Mouse (Mus musculus) liver, embryonic 11.5 days (tissue): Measurements from ENCODE around the gene Zfp28. TPM values are rescaled to one million over a fixed set of nuclear protein-coding genes. Genes with fewer than 3 reads are reported as not detected.
A peak's percentile ranks its signal among the peaks of the same experiment; 100 is the strongest.

Experiments
- ATAC-seq: fragments of 200-750 bp; cut with Nextera tagmentation; replicated peaks from 2 replicates; pipeline ENCODE4 v1.8.0; 2017; ENCODE audit warnings: moderate number of reproducible peaks, mild to moderate bottlenecking, moderate TSS enrichment, moderate library complexity; ENCODE audit not compliant: low FRiP score
- DNase-seq: peaks from one replicate; pipeline ENCODE4 v3.0.0-alpha.2; 2017; ENCODE audit warnings: low spot score
- H3K27ac ChIP-seq: fragments of 300-500 bp; sonication (generic); 2 replicates; pipeline ENCODE4 v1.5.1; 2014; ENCODE audit warnings: mild to moderate bottlenecking, low read depth, low read length, control low read depth
- H3K27me3 ChIP-seq: fragments of 300-500 bp; sonication (generic); replicated peaks from 2 replicates; pipeline ENCODE4 v1.6.1; 2014; ENCODE audit warnings: low read length, mixed read lengths; ENCODE audit not compliant: control insufficient read depth, insufficient read depth
- H3K36me3 ChIP-seq: fragments of 300-500 bp; sonication (generic); 2 replicates; pipeline ENCODE4 v1.6.1; 2014; ENCODE audit warnings: mild to moderate bottlenecking, low read length, moderate library complexity, mixed read lengths; ENCODE audit not compliant: control insufficient read depth, insufficient read depth
- H3K4me1 ChIP-seq: fragments of 300-500 bp; sonication (generic); replicated peaks from 2 replicates; pipeline ENCODE4 v1.6.1; 2014; ENCODE audit warnings: low read length, mixed read lengths; ENCODE audit not compliant: control insufficient read depth, insufficient read depth
- H3K4me2 ChIP-seq: fragments of 300-500 bp; sonication (generic); 2 replicates; pipeline ENCODE4 v1.6.1; 2014; ENCODE audit warnings: mild to moderate bottlenecking, control low read depth, moderate library complexity
- H3K4me3 ChIP-seq: fragments of 300-500 bp; sonication (generic); 2 replicates; pipeline ENCODE4 v1.5.1; 2014; ENCODE audit warnings: low read depth, low read length, control low read depth
- H3K9ac ChIP-seq: fragments of 300-500 bp; sonication (generic); 2 replicates; pipeline ENCODE4 v1.6.1; 2014; ENCODE audit warnings: low read depth, low read length, control low read depth
- H3K9me3 ChIP-seq: fragments of 300-500 bp; sonication (generic); 2 replicates; pipeline ENCODE4 v1.6.1; 2016; ENCODE audit warnings: low read length, inconsistent platforms, mixed read lengths; ENCODE audit not compliant: control insufficient read depth
- WGBS: fragments of 180-500 bp; shearing (Covaris S2); extraction: QIAGEN DNeasy Blood & Tissue Kit; methylation state at CpG from one replicate; pipeline ENCODE4 v1.1.7; 2014; 5-methylcytosine and 5-hydroxymethylcytosine counted together
- polyA plus RNA-seq: library from polyadenylated mRNA; unstranded; fragments of >200 nt; fragmentation: Nextera tagmentation; extraction: Ambion mirVana; gene quantifications from 2 replicates; pipeline ENCODE4 v1.2.1, GENCODE M21; 2014

Gene Zfp28
- polyA plus RNA-seq, 1 experiment from 2014 or later = 4.7 TPM

GRCm38 (mm10) chr7:6384011-6384410 lies 916 bp downstream of the Zfp28 start:
- Histone ChIP-seq H3K4me1 (0 out of 2 replicates have a peak, but pooled peaks cover 4% of the 10 kb centered on the region), H3K9me3 (no peaks in the 10 kb centered on the region), H3K27me3 (no peaks in the 10 kb centered on the region), H3K9ac (0 out of 2 replicates have a peak overlapping the region, but pooled peaks have one; percentile 39), H3K36me3 (no peaks in the 10 kb centered on the region), H3K27ac (no peak overlapping the region), H3K4me3 (peak overlapping the region; percentile 66; the same call in 1 of the 2 replicates), H3K4me2 (peak overlapping the region; percentile 77)
- WGBS = 37% methylated on average over 8 of the region's 8 CpGs
- ATAC-seq (no peak), DNase-seq (no peak)

GRCm38 (mm10) chr7:6386995-6387394 lies 3.9 kb downstream of the Zfp28 start:
- Histone ChIP-seq H3K4me1 (0 out of 2 replicates have a peak, but pooled peaks cover 4% of the 10 kb centered on the region), H3K4me3 (no peak overlapping the region), H3K9ac (no peak overlapping the region), H3K4me2 (no peak overlapping the region), H3K36me3 (no peaks in the 10 kb centered on the region), H3K9me3 (no peaks in the 10 kb centered on the region), H3K27me3 (no peaks in the 10 kb centered on the region), H3K27ac (no peak overlapping the region)
- ATAC-seq (no peak), DNase-seq (no peak)
- 92% methylated on average over 8 of the region's 8 CpGs for WGBS

- Histone ChIP-seq H3K4me1 (0 out of 2 replicates have a peak, but pooled peaks cover under 1% of the 10 kb centered on the region), H3K4me3 (no peak overlapping the region), H3K9me3 (no peaks in the 10 kb centered on the region), H3K4me2 (no peak overlapping the region), H3K36me3 (no peaks in the 10 kb centered on the region), H3K27ac (no peak overlapping the region), H3K27me3 (no peaks in the 10 kb centered on the region), H3K9ac (no peak overlapping the region)
- WGBS = 79% methylated on average over 5 of the region's 5 CpGs
- DNase-seq (no peak), ATAC-seq (no peak)
Measured at GRCm38 (mm10) chr7:6388971-6389370, 5.9 kb downstream of the Zfp28 start.

- Histone ChIP-seq H3K27me3 (no peaks in the 10 kb centered on the region), H3K9ac (no peak overlapping the region), H3K4me3 (no peak overlapping the region), H3K9me3 (no peaks in the 10 kb centered on the region), H3K36me3 (no peaks in the 10 kb centered on the region), H3K27ac (no peak overlapping the region), H3K4me2 (no peak overlapping the region), H3K4me1 (no peaks in the 10 kb centered on the region)
- DNase-seq (no peak), ATAC-seq (no peak)
- 59% methylated on average over 5 of the region's 5 CpGs for WGBS
Measured at GRCm38 (mm10) chr7:6389449-6389848, 6.4 kb downstream of the Zfp28 start.

- 26% methylated on average over 25 of the region's 25 CpGs for WGBS
- H3K36me3 ChIP-seq = no peaks in the 10 kb centered on the region
- no peak within 1 kb of the TSS for H3K27ac ChIP-seq
- H3K9me3 ChIP-seq = no peaks in the 10 kb centered on the region
- ATAC-seq (peak; percentile 83), DNase-seq (peak; percentile 56)
- peak within 1 kb of the TSS; percentile 51 for H3K4me3 ChIP-seq
- no peaks in the 10 kb centered on the region for H3K4me1 ChIP-seq
- H3K27me3 ChIP-seq = no peaks in the 10 kb centered on the region
- peak within 1 kb of the TSS; percentile 42; the same call in 1 of the 2 replicates for H3K9ac ChIP-seq
- H3K4me2 ChIP-seq = peak within 1 kb of the TSS; percentile 72
Measured at GRCm38 (mm10) chr7:6397996-6398975, 15.2 kb downstream of the Zfp28 start, which contains the start of gene Smim17. TSS of gene Smim17 (plus strand) at chr7:6398715.

GRCm38 (mm10) chr7:6410043-6410442 lies 26.9 kb downstream of the Zfp28 start, which contains the start of gene Gm20715:
TSS of gene Gm20715 (plus strand) at chr7:6410277.
- Histone ChIP-seq H3K36me3 (no peaks in the 10 kb centered on the region), H3K4me3 (no peak within 1 kb of the TSS), H3K4me1 (no peaks in the 10 kb centered on the region), H3K4me2 (no peak within 1 kb of the TSS), H3K27ac (no peak within 1 kb of the TSS), H3K9me3 (no peaks in the 10 kb centered on the region), H3K9ac (no peak within 1 kb of the TSS), H3K27me3 (no peaks in the 10 kb centered on the region)
- DNase-seq = peak; percentile 82
- 2% methylated on average over 17 of the region's 17 CpGs for WGBS
- ATAC-seq = peak; percentile 88

- Histone ChIP-seq H3K27me3 (no peaks in the 10 kb centered on the region), H3K4me3 (no peak overlapping the region), H3K36me3 (no peaks in the 10 kb centered on the region), H3K9ac (no peak overlapping the region), H3K4me2 (no peak overlapping the region), H3K27ac (no peak overlapping the region), H3K9me3 (no peaks in the 10 kb centered on the region), H3K4me1 (no peaks in the 10 kb centered on the region)
- DNase-seq (no peak), ATAC-seq (no peak)
- 9% methylated on average over 20 of the region's 22 CpGs for WGBS
Measured at GRCm38 (mm10) chr7:6414626-6415441, 31.7 kb downstream of the Zfp28 start.

GRCm38 (mm10) chr7:6415442-6415787 lies 32.3 kb downstream of the Zfp28 start:
- no peaks in the 10 kb centered on the region for H3K27me3 ChIP-seq
- no peaks in the 10 kb centered on the region for H3K9me3 ChIP-seq
- H3K36me3 ChIP-seq = no peaks in the 10 kb centered on the region
- no peak for ATAC-seq
- no peak overlapping the region for H3K4me3 ChIP-seq
- H3K4me1 ChIP-seq = no peaks in the 10 kb centered on the region
- H3K27ac ChIP-seq = no peak overlapping the region
- no peak overlapping the region for H3K9ac ChIP-seq
- DNase-seq = no peak
- no peak overlapping the region for H3K4me2 ChIP-seq
- WGBS = 17% methylated on average over 8 of the region's 8 CpGs
